Mouse (Mus musculus) E14TG2a.4 (cell line): Measurements from ENCODE around the gene Ppp1r10.

ENCODE experiments used
- H3K27me3 ChIP-seq: 2 replicates; pipeline ENCODE4 v1.6.1; 2014; ENCODE audit warnings: low read length, control low read depth; ENCODE audit not compliant: insufficient read depth
- H3K36me3 ChIP-seq: 2 replicates; pipeline ENCODE4 v1.6.1; 2014; ENCODE audit warnings: low read length, control low read depth; ENCODE audit not compliant: insufficient read depth
- H3K4me1 ChIP-seq: replicated peaks from 2 replicates; pipeline ENCODE4 v1.6.1; 2014; ENCODE audit warnings: low read depth, low read length, control low read depth
- H3K4me3 ChIP-seq: replicated peaks from 2 replicates; pipeline ENCODE4 v1.5.1; 2014; ENCODE audit warnings: mild to moderate bottlenecking, low read length
- H3K9me3 ChIP-seq: 2 replicates; pipeline ENCODE4 v1.6.1; 2014; ENCODE audit warnings: low read length, control low read depth
- CTCF ChIP-seq: conservative IDR thresholded peaks from 2 replicates; pipeline ENCODE4 v1.5.1; 2014; ENCODE audit warnings: low read length
- NANOG ChIP-seq: IDR thresholded peaks from 2 replicates; pipeline ENCODE4 v1.6.1; 2014; ENCODE audit warnings: borderline replicate concordance, low read length, mixed read lengths
- POU5F1 ChIP-seq: IDR thresholded peaks from 2 replicates; pipeline ENCODE4 v1.6.1; 2014; ENCODE audit warnings: low read length, borderline replicate concordance

Ppp1r10 gene

GRCm38 (mm10) chr17:35914975-35915374 lies 1.3 kb upstream of the Ppp1r10 start:
- H3K27me3 ChIP-seq: no peaks in the 10 kb centered on the region
- H3K36me3 ChIP-seq: peaks cover 67% of the 10 kb centered on the region
- H3K4me1 ChIP-seq: peaks cover 51% of the 10 kb centered on the region
- TF ChIP-seq POU5F1: no peak
- TF ChIP-seq CTCF: no peak
- no peak for TF ChIP-seq NANOG
- H3K9me3 ChIP-seq: no peaks in the 10 kb centered on the region
- peak overlapping the region; percentile 99 for H3K4me3 ChIP-seq

GRCm38 (mm10) chr17:35915538-35916296 lies 517 bp upstream of the Ppp1r10 start:
- Histone ChIP-seq H3K4me3 (peak overlapping the region; percentile 99), H3K27me3 (no peaks in the 10 kb centered on the region), H3K4me1 (peaks cover 56% of the 10 kb centered on the region), H3K9me3 (no peaks in the 10 kb centered on the region), H3K36me3 (peaks cover 70% of the 10 kb centered on the region)
- TF ChIP-seq CTCF (no peak; the same call in 1 of the 2 replicates), POU5F1 (no peak), NANOG (no peak)

DNA sequence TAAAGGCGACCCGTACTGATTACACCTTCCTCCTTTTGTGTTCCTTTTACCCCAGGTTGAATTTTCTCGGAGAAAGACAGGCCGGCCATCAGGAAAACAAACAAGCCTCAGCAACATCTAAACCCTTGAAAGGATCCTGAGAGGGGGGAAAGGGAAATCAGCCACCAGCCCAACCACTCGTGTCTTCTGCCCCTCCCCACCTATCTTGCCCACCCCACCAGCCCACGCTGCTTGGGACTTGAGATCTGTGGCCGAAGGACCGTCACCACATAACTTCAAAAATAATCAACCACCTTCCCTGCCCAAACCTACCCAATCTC lies 869 bp downstream of the Ppp1r10 start:
- Histone ChIP-seq H3K4me3 (peak overlapping the region; percentile 99), H3K9me3 (no peaks in the 10 kb centered on the region), H3K27me3 (no peaks in the 10 kb centered on the region), H3K36me3 (peaks cover 69% of the 10 kb centered on the region), H3K4me1 (peaks cover 58% of the 10 kb centered on the region)
- no peak for TF ChIP-seq NANOG
- no peak for TF ChIP-seq CTCF
- no peak for TF ChIP-seq POU5F1

- Histone ChIP-seq H3K36me3 (peaks cover 69% of the 10 kb centered on the region), H3K4me1 (peaks cover 58% of the 10 kb centered on the region), H3K27me3 (no peaks in the 10 kb centered on the region), H3K4me3 (peak overlapping the region; percentile 99), H3K9me3 (no peaks in the 10 kb centered on the region)
- TF ChIP-seq POU5F1: no peak
- no peak for TF ChIP-seq CTCF
- no peak for TF ChIP-seq NANOG
These were observed 1.4 kb downstream of the Ppp1r10 start for GRCm38 (mm10) chr17:35917463-35918251.

GRCm38 (mm10) chr17:35918276-35919059 lies 2.2 kb downstream of the Ppp1r10 start:
- H3K9me3 ChIP-seq: no peaks in the 10 kb centered on the region
- H3K4me1 ChIP-seq: peaks cover 50% of the 10 kb centered on the region
- H3K4me3 ChIP-seq: peak overlapping the region; percentile 99
- H3K36me3 ChIP-seq: peaks cover 69% of the 10 kb centered on the region
- H3K27me3 ChIP-seq: no peaks in the 10 kb centered on the region
- no peak for TF ChIP-seq NANOG
- no peak for TF ChIP-seq POU5F1
- no peak for TF ChIP-seq CTCF

GRCm38 (mm10) chr17:35919060-35919715 lies 3.0 kb downstream of the Ppp1r10 start:
- Histone ChIP-seq H3K36me3 (peaks cover 69% of the 10 kb centered on the region), H3K4me1 (peaks cover 50% of the 10 kb centered on the region), H3K4me3 (peak overlapping the region; percentile 99), H3K27me3 (no peaks in the 10 kb centered on the region), H3K9me3 (no peaks in the 10 kb centered on the region)
- TF ChIP-seq POU5F1 (no peak), NANOG (no peak), CTCF (no peak)

DNA sequence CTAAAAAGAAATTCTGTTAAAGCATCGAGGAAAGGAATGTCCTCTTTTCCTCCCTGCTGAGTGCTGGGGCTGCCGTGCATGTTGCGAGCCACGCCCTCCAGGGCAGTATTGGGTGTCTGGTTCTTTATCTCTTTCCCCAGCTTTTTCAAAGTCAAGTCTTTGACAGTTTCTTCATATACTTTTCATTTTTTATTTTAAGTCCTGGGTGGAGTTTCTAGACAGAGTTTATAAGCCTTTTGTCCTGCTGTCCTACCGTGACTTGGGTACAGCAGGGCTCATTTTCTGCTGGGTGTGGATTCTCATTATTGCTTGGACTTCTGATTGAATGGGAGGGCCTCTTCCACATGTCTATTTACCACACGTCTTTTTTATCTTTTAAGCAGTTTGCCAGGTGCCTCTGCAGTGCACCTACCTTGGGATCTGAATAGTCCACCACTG lies 3.6 kb downstream of the Ppp1r10 start:
- Histone ChIP-seq H3K9me3 (no peaks in the 10 kb centered on the region), H3K4me1 (peaks cover 44% of the 10 kb centered on the region), H3K27me3 (no peaks in the 10 kb centered on the region), H3K36me3 (peaks cover 69% of the 10 kb centered on the region), H3K4me3 (peak overlapping the region; percentile 99)
- TF ChIP-seq POU5F1 (no peak), NANOG (no peak), CTCF (no peak)

- Histone ChIP-seq H3K4me3 (peak overlapping the region; percentile 99), H3K4me1 (peaks cover 42% of the 10 kb centered on the region), H3K27me3 (no peaks in the 10 kb centered on the region), H3K36me3 (peaks cover 72% of the 10 kb centered on the region), H3K9me3 (no peaks in the 10 kb centered on the region)
- TF ChIP-seq NANOG (no peak), POU5F1 (no peak), CTCF (no peak)
These were observed 4.2 kb downstream of the Ppp1r10 start for GRCm38 (mm10) chr17:35920384-35920783.
